Mouse (Mus musculus) erythroblast, embryonic 14.5 days (primary cell): Measurements from ENCODE around the gene Wdr60.

Experiments used
- GATA1 ChIP-seq: IDR thresholded peaks from 2 replicates; pipeline ENCODE4 v1.6.1; 2012; ENCODE audit warnings: low read length, inconsistent platforms, mixed read lengths
- TAL1 ChIP-seq: IDR thresholded peaks from 3 replicates; pipeline ENCODE4 v1.6.1; 2012; ENCODE audit warnings: low read length, inconsistent platforms, mixed read lengths

GRCm38 (mm10) chr12:116262555-116263341 lies at the start of gene Wdr60:
- no peak for TF ChIP-seq TAL1
- TF ChIP-seq GATA1, result no peak
